Mouse (Mus musculus): ENCODE data around the gene Naa15.

DNA sequence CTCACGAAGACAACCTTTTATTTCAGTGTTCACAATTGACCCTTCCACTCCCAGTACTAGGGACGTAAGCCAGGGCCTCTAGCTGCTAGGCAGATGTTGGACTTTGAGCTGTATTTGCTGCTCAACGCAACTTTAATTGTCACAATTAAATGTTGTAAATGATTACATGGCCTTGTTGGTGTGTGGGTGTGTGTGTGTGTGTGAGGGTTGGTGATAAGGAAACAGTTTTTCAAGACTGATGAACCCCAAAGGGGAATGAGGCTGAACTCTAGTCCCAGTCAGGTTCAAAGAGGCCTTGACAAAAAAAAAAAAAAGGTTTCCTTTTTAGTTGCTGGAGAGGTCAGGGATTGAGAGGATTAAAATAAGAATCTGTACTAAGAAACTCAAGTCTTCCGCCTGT lies 102.5 kb downstream of the Naa15 start:
- TF ChIP-seq CTCF (IDR thresholded peaks at IDR 0.05; ENCODE audit: low read depth, low read length) (no peak), POLR2A (IDR thresholded peaks at IDR 0.05; ENCODE audit: borderline replicate concordance, low read depth, low read length) (no peak)

All from bone marrow macrophage, adult 2 months (primary cell).